Mouse (Mus musculus): ENCODE data around the gene Irx6. TPM values are rescaled to one million over a fixed set of nuclear protein-coding genes. Genes with fewer than 3 reads are reported as not detected.

Irx6 gene
- total RNA-seq (2021) = under 1 TPM; 0.11 to 0.23 TPM
- long read RNA-seq, experiment 1 = 0 reads
- long read RNA-seq, experiment 2, partial matches to known transcripts = 0 of 2 reads
- long read RNA-seq, experiment 2, other reads (novel, unspliced or antisense) = 0 of 2 reads

GRCm38 (mm10) chr8:92674244-92675128, at the start of gene Irx6:
Gene Irx6, plus strand, starts transcription at chr8:92674288.
- DNase-seq (ENCODE audit: low spot score in 2 of 2) = no peak
- intact Hi-C loops (cut with DNase I) = loop anchor here (5.0 kb wide), 1 partner anchor 312 kb away; no protein-coding TSS in a partner anchor

- peak in 1 of 2 experiments; percentile 12 for DNase-seq (ENCODE audit: low spot score in 2 of 2)
- intact Hi-C loops (cut with DNase I) = no loop called here
These were observed 45.1 kb upstream of the Irx6 start for GRCm38 (mm10) chr8:92628711-92629650.

- intact Hi-C loops (cut with DNase I) = no loop called here
- DNase-seq (ENCODE audit: low spot score in 2 of 2) = no peak
These were observed 40.9 kb upstream of the Irx6 start for GRCm38 (mm10) chr8:92633199-92633598.

GRCm38 (mm10) chr8:92640820-92641219, 33.3 kb upstream of the Irx6 start:
- intact Hi-C loops (cut with DNase I) = loop anchor here (10.0 kb wide), 1 partner anchor 84 kb away; no protein-coding TSS in a partner anchor

GRCm38 (mm10) chr8:92646637-92647036, 27.5 kb upstream of the Irx6 start:
- DNase-seq (ENCODE audit: low spot score in 2 of 2) = peak in 1 of 2 experiments; percentile 17
- intact Hi-C loops (cut with DNase I) = loop anchor here (10.0 kb wide), 1 partner anchor 78 kb away; no protein-coding TSS in a partner anchor

More at GRCm38 (mm10) chr8:92640820-92641219, 33.3 kb upstream of the Irx6 start:
- no peak for DNase-seq (ENCODE audit: low spot score in 2 of 2)

- intact Hi-C loops (cut with DNase I) = no loop called here
- DNase-seq (ENCODE audit: low spot score in 2 of 2) = no peak
These were observed 9.9 kb upstream of the Irx6 start for GRCm38 (mm10) chr8:92664207-92664606.

- intact Hi-C loops (cut with DNase I) = loop anchor here (5.0 kb wide), 1 partner anchor 308 kb away; no protein-coding TSS in a partner anchor
These were observed 3.9 kb upstream of the Irx6 start for GRCm38 (mm10) chr8:92670236-92670635.

GRCm38 (mm10) chr8:92670656-92671195, 3.4 kb upstream of the Irx6 start:
- no peak for DNase-seq (ENCODE audit: low spot score in 2 of 2)
- intact Hi-C loops (cut with DNase I) = loop anchor here (5.0 kb wide), 1 partner anchor 308 kb away; no protein-coding TSS in a partner anchor

More at GRCm38 (mm10) chr8:92670236-92670635, 3.9 kb upstream of the Irx6 start:
- DNase-seq (ENCODE audit: low spot score in 2 of 2) = no peak

- no peak for DNase-seq (ENCODE audit: low spot score in 2 of 2)
- intact Hi-C loops (cut with DNase I) = loop anchor here (5.0 kb wide), 1 partner anchor 310 kb away; no protein-coding TSS in a partner anchor
These were observed 2.2 kb upstream of the Irx6 start for GRCm38 (mm10) chr8:92671892-92672291.

GRCm38 (mm10) chr8:92673101-92673500, 987 bp upstream of the Irx6 start:
- intact Hi-C loops (cut with DNase I) = loop anchor here (5.0 kb wide), 1 partner anchor 311 kb away; no protein-coding TSS in a partner anchor
- DNase-seq (ENCODE audit: low spot score in 2 of 2) = no peak

- intact Hi-C loops (cut with DNase I) = loop anchor here (5.0 kb wide), 1 partner anchor 311 kb away; no protein-coding TSS in a partner anchor
- peak; percentile 10 to 12 for DNase-seq (ENCODE audit: low spot score in 2 of 2)
These were observed 389 bp upstream of the Irx6 start for GRCm38 (mm10) chr8:92673555-92674243.

GRCm38 (mm10) chr8:92678407-92678806, 4.3 kb downstream of the Irx6 start:
- intact Hi-C loops (cut with DNase I) = no loop called here
- DNase-seq (ENCODE audit: low spot score in 2 of 2) = no peak

- DNase-seq (ENCODE audit: low spot score in 2 of 2) = no peak
- intact Hi-C loops (cut with DNase I) = no loop called here
These were observed 23.3 kb downstream of the Irx6 start for GRCm38 (mm10) chr8:92697361-92697760.

- intact Hi-C loops (cut with DNase I) = no loop called here
- no peak for DNase-seq (ENCODE audit: low spot score in 2 of 2)
These were observed 24.3 kb downstream of the Irx6 start for GRCm38 (mm10) chr8:92698411-92698810.

- no peak for DNase-seq (ENCODE audit: low spot score in 2 of 2)
- intact Hi-C loops (cut with DNase I) = no loop called here
These were observed 25.9 kb downstream of the Irx6 start for GRCm38 (mm10) chr8:92699922-92700540.

GRCm38 (mm10) chr8:92703375-92703774, 29.3 kb downstream of the Irx6 start:
- DNase-seq (ENCODE audit: low spot score in 2 of 2) = no peak
- intact Hi-C loops (cut with DNase I) = no loop called here

GRCm38 (mm10) chr8:92706311-92706710, 32.2 kb downstream of the Irx6 start:
- no peak for DNase-seq (ENCODE audit: low spot score in 2 of 2)
- intact Hi-C loops (cut with DNase I) = no loop called here

- intact Hi-C loops (cut with DNase I) = no loop called here
- DNase-seq (ENCODE audit: low spot score in 2 of 2) = no peak
These were observed 39.2 kb downstream of the Irx6 start for GRCm38 (mm10) chr8:92713286-92713685.

Data from left cerebral cortex, postnatal 14 days (tissue).